Mouse (Mus musculus) kidney, embryonic 15.5 days (tissue): ENCODE measurements at regions not wholly inside any gene's neighbourhood (a gene's known extent, or its start where the extent isn't known, plus 50 kb on each side); places are given as distances from the start of the nearest gene placed in this dataset.

Experiments used
- ATAC-seq: fragments of 200-750 bp; cut with Nextera tagmentation; replicated peaks from 2 replicates; pipeline ENCODE4 v1.8.0; 2017; ENCODE audit warnings: moderate TSS enrichment; ENCODE audit not compliant: low FRiP score
- H3K27ac ChIP-seq: fragments of 300-500 bp; sonication (generic); 2 replicates; pipeline ENCODE4 v1.5.1; 2015; ENCODE audit warnings: mild to moderate bottlenecking, inconsistent platforms
- H3K27me3 ChIP-seq: fragments of 300-500 bp; sonication (generic); 2 replicates; pipeline ENCODE4 v1.6.1; 2015; ENCODE audit warnings: inconsistent platforms
- H3K36me3 ChIP-seq: fragments of 300-500 bp; sonication (generic); 2 replicates; pipeline ENCODE4 v1.6.1; 2015; ENCODE audit warnings: inconsistent platforms
- H3K4me1 ChIP-seq: fragments of 300-500 bp; sonication (generic); 2 replicates; pipeline ENCODE4 v1.6.1; 2015; ENCODE audit warnings: inconsistent platforms
- H3K4me2 ChIP-seq: fragments of 300-500 bp; sonication (generic); 2 replicates; pipeline ENCODE4 v1.6.1; 2015; ENCODE audit warnings: moderate library complexity, mild to moderate bottlenecking, inconsistent platforms
- H3K4me3 ChIP-seq: fragments of 300-500 bp; sonication (generic); replicated peaks from 2 replicates; pipeline ENCODE4 v1.5.1; 2015; ENCODE audit warnings: mild to moderate bottlenecking, inconsistent platforms
- H3K9ac ChIP-seq: fragments of 300-500 bp; sonication (generic); 2 replicates; pipeline ENCODE4 v1.6.1; 2015; ENCODE audit warnings: mild to moderate bottlenecking, inconsistent platforms
- H3K9me3 ChIP-seq: fragments of 300-500 bp; sonication (generic); replicated peaks from 2 replicates; pipeline ENCODE4 v1.6.1; 2016; ENCODE audit warnings: inconsistent platforms
- WGBS: fragments of 180-500 bp; shearing (Covaris S2); methylation state at CpG from one replicate; pipeline ENCODE4 v1.1.7; 2015; ENCODE audit warnings: mixed read lengths; 5-methylcytosine and 5-hydroxymethylcytosine counted together

DNA sequence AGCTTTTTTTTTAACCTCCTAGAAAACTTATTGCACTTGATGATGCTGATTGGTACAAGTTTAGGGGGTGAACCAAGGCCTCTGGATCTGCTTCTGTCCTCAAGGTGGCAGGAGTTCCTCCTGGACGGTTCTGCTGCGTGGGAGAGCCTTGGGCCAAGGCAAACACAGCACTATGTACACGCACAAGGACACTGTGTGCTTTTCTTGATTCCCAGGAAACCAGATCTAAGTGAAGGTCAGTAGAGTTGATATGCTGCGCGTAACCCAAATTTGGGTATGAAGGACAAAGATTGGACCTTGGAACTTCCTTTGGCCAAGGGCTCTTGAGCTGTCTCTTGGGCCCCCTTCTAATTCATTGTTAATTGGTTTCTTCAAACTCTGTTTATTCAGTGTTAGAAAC is 51.3 kb upstream of the Lifr start:
- H3K27me3 ChIP-seq = no peaks in the 10 kb centered on the region
- H3K4me1 ChIP-seq = peaks cover 3% of the 10 kb centered on the region; the same call in 1 of the 2 replicates
- H3K9me3 ChIP-seq = no peaks in the 10 kb centered on the region
- H3K4me3 ChIP-seq = no peak overlapping the region
- WGBS = 76% methylated on average over 5 of the region's 5 CpGs
- H3K27ac ChIP-seq = no peak overlapping the region
- no peak overlapping the region for H3K4me2 ChIP-seq
- no peaks in the 10 kb centered on the region for H3K36me3 ChIP-seq
- H3K9ac ChIP-seq = no peak overlapping the region
- no peak for ATAC-seq

DNA sequence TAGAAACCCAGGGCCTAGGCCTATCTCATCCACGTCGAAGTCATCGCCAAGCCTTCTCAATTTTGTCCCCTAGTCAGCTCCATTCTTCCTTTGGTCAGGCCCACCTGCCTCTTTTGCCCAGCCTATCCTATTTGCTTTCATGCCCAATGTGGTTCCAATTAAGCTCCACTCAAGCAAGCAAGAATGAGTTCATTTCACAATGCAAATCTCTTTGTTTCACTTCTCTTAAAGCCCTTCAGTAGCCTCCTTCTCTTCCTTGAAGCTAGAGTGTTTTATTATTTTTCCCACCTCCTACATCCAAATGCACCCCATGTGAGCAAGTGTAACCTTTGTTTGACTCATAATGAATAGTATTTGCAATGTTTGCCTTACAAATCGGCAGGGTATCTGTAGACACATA is 50.6 kb upstream of the Lifr start:
- peaks cover 4% of the 10 kb centered on the region for H3K4me1 ChIP-seq
- no peak for ATAC-seq
- H3K27ac ChIP-seq = no peak overlapping the region
- H3K4me2 ChIP-seq = no peak overlapping the region
- H3K9ac ChIP-seq = no peak overlapping the region
- no peaks in the 10 kb centered on the region for H3K9me3 ChIP-seq
- no peaks in the 10 kb centered on the region for H3K36me3 ChIP-seq
- 92% methylated on average over 4 of the region's 4 CpGs for WGBS
- no peaks in the 10 kb centered on the region for H3K27me3 ChIP-seq
- H3K4me3 ChIP-seq = no peak overlapping the region
